Comparison of ENCODE assay signal across 10 mouse cellular contexts in the genomic region with DNA sequence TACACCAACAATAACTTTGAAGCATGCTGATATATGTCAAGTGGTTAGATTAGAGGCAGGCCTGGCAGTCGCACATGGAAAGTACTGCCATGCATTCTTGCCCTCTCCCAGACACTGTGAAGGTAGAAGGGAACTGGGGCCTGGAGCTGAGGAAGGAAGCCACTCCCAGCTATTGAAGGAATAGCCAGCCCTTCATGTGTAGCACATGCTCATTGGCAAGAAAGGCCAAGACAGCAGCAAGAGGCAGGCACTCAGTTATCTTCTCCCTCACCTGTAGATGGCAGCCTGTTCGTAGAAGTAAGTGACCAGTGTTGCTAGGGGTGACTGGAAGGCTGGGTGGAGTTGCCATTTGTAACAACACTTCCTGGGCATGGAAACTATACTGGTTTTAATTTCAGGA.
DNase-seq lines count a peak whose midpoint lies in the region; ATAC-seq and TF ChIP-seq lines count a peak whose summit lies in the region.
"Had no signal": no experiment of that assay in that cellular context is flagged by ENCODE, and none has a peak within 500 bp of the region (broad histone marks: within the 10 kb centered on the region; RNA-seq: fewer than 3 reads in every experiment).

No protein-coding gene starts in this region.

- TF ChIP-seq EP300 in heart, postnatal 0 days (IDR thresholded peaks at IDR 0.05; ENCODE audit: low read depth): no peak

- H3K9me3 ChIP-seq in heart, embryonic 10.5 days: no peaks in the 10 kb centered on the region
- H3K9me3 ChIP-seq in heart, embryonic 11.5 days (replicated peaks; ENCODE audit: control insufficient read depth, low read length): no peaks in the 10 kb centered on the region
- H3K9me3 ChIP-seq in E14TG2a.4 (ENCODE audit: low read length): no peaks in the 10 kb centered on the region
- H3K9me3 ChIP-seq in heart, postnatal 0 days (replicated peaks; ENCODE audit: control insufficient read depth, low read length): no peaks in the 10 kb centered on the region
- H3K9me3 ChIP-seq in lung, embryonic 16.5 days (ENCODE audit: control insufficient read depth, low read length): no peaks in the 10 kb centered on the region
- H3K9me3 ChIP-seq: embryonic facial prominence, embryonic 13.5 days; hindbrain, embryonic 15.5 days had no signal

- no peak overlapping the region for H3K9ac ChIP-seq in heart, embryonic 11.5 days (ENCODE audit: low read depth, low read length)
- H3K9ac ChIP-seq in heart, postnatal 0 days (replicated peaks; ENCODE audit: low read depth, low read length): no peak overlapping the region
- no peak overlapping the region for H3K9ac ChIP-seq in lung, embryonic 16.5 days (ENCODE audit: low read length)
- H3K9ac ChIP-seq: embryonic facial prominence, embryonic 13.5 days; hindbrain, embryonic 15.5 days had no signal

- peak; percentile 14 for TF ChIP-seq CTCF in E14TG2a.4 (conservative IDR thresholded peaks at IDR 0.05; ENCODE audit: low read length)
- TF ChIP-seq CTCF in heart, postnatal 0 days (IDR thresholded peaks at IDR 0.05; ENCODE audit: low read depth): peak; percentile 41

- peak; percentile 62 for DNase-seq in heart, embryonic 10.5 days (ENCODE audit: low spot score)
- peak; percentile 53 for DNase-seq in heart, postnatal 0 days (ENCODE audit: low spot score)
- no peak for DNase-seq in cerebellum, adult 8-10 months
- no peak for DNase-seq in cerebellum, postnatal 14 days
- DNase-seq in MN1 (ENCODE audit: low spot score): no peak

- no peaks in the 10 kb centered on the region for H3K27me3 ChIP-seq in heart, embryonic 10.5 days (ENCODE audit: insufficient read depth, poor library complexity, severe bottlenecking)
- H3K27me3 ChIP-seq in heart, embryonic 11.5 days (ENCODE audit: control insufficient read depth, insufficient read depth, low read length): no peaks in the 10 kb centered on the region
- no peaks in the 10 kb centered on the region for H3K27me3 ChIP-seq in E14TG2a.4 (ENCODE audit: insufficient read depth, low read length)
- H3K27me3 ChIP-seq in heart, postnatal 0 days (ENCODE audit: control insufficient read depth, insufficient read depth, low read length): 0 out of 2 replicates have a peak, but pooled peaks cover 2% of the 10 kb centered on the region
- H3K27me3 ChIP-seq in lung, embryonic 16.5 days (ENCODE audit: control insufficient read depth, insufficient read depth, low read depth, low read length): no peaks in the 10 kb centered on the region
- H3K27me3 ChIP-seq: hindbrain, embryonic 15.5 days had no signal

- H3K4me2 ChIP-seq in heart, embryonic 11.5 days: no peak overlapping the region
- no peak overlapping the region for H3K4me2 ChIP-seq in heart, postnatal 0 days (ENCODE audit: low read depth, low read length)
- no peak overlapping the region for H3K4me2 ChIP-seq in lung, embryonic 16.5 days (ENCODE audit: low read depth, low read length)
- H3K4me2 ChIP-seq: embryonic facial prominence, embryonic 13.5 days; hindbrain, embryonic 15.5 days had no signal

- 11% methylated on average over 2 of the region's 2 CpGs for WGBS in heart, embryonic 10.5 days
- WGBS in heart, embryonic 11.5 days (ENCODE audit: insufficient replicate concordance): 29% methylated on average over 2 of the region's 2 CpGs
- 22% methylated on average over 2 of the region's 2 CpGs for WGBS in heart, postnatal 0 days
- 51% methylated on average over 2 of the region's 2 CpGs for WGBS in lung, embryonic 16.5 days

- H3K4me3 ChIP-seq in heart, embryonic 10.5 days: no peak overlapping the region
- H3K4me3 ChIP-seq in heart, embryonic 11.5 days (ENCODE audit: low read depth, low read length): no peak overlapping the region
- no peak overlapping the region for H3K4me3 ChIP-seq in E14TG2a.4 (replicated peaks; ENCODE audit: low read length)
- no peak overlapping the region for H3K4me3 ChIP-seq in heart, postnatal 0 days (ENCODE audit: low read depth, low read length)
- H3K4me3 ChIP-seq in lung, embryonic 16.5 days (ENCODE audit: low read length): no peak overlapping the region
- H3K4me3 ChIP-seq: embryonic facial prominence, embryonic 13.5 days; hindbrain, embryonic 15.5 days had no signal

- no peaks in the 10 kb centered on the region for H3K36me3 ChIP-seq in heart, embryonic 10.5 days
- H3K36me3 ChIP-seq in heart, embryonic 11.5 days (ENCODE audit: control insufficient read depth, insufficient read depth, low read length): no peaks in the 10 kb centered on the region
- no peaks in the 10 kb centered on the region for H3K36me3 ChIP-seq in E14TG2a.4 (ENCODE audit: insufficient read depth, low read length)
- H3K36me3 ChIP-seq in heart, postnatal 0 days (replicated peaks; ENCODE audit: control insufficient read depth, insufficient read depth, low read length): no peaks in the 10 kb centered on the region
- no peaks in the 10 kb centered on the region for H3K36me3 ChIP-seq in lung, embryonic 16.5 days (ENCODE audit: control insufficient read depth, insufficient read depth, low read length)
- H3K36me3 ChIP-seq: embryonic facial prominence, embryonic 13.5 days; hindbrain, embryonic 15.5 days had no signal

- no peak for ATAC-seq in heart, embryonic 11.5 days (replicated peaks; ENCODE audit: insufficient number of reproducible peaks, low FRiP score, low TSS enrichment)
- peak; percentile 70 for ATAC-seq in heart, postnatal 0 days (ENCODE audit: insufficient read depth, low read depth)
- peak; percentile 52; the same call in 1 of the 2 replicates for ATAC-seq in lung, embryonic 16.5 days (ENCODE audit: low read depth)

- peaks cover 16% of the 10 kb centered on the region for H3K4me1 ChIP-seq in heart, embryonic 10.5 days
- peaks cover 9% of the 10 kb centered on the region; the same call in 1 of the 2 replicates for H3K4me1 ChIP-seq in heart, embryonic 11.5 days (ENCODE audit: control insufficient read depth, insufficient read depth, low read length)
- peaks cover 29% of the 10 kb centered on the region for H3K4me1 ChIP-seq in E14TG2a.4 (replicated peaks; ENCODE audit: low read depth, low read length)
- no peaks in the 10 kb centered on the region for H3K4me1 ChIP-seq in heart, postnatal 0 days (ENCODE audit: control insufficient read depth, insufficient read depth)
- no peaks in the 10 kb centered on the region; the same call in 1 of the 2 replicates for H3K4me1 ChIP-seq in lung, embryonic 16.5 days (replicated peaks; ENCODE audit: control insufficient read depth, insufficient read depth, low read length)

- no peak overlapping the region for H3K27ac ChIP-seq in heart, embryonic 10.5 days
- no peak overlapping the region for H3K27ac ChIP-seq in heart, embryonic 11.5 days (ENCODE audit: low read depth, low read length)
- no peak overlapping the region for H3K27ac ChIP-seq in heart, postnatal 0 days (ENCODE audit: low read depth)
- no peak overlapping the region for H3K27ac ChIP-seq in lung, embryonic 16.5 days (ENCODE audit: low read length)
- H3K27ac ChIP-seq: embryonic facial prominence, embryonic 13.5 days; hindbrain, embryonic 15.5 days had no signal

Comparison
In these comparisons a context has a peak if more than half of its experiments do, and no peak if none do; other contexts are left out.
1. DNase-seq: peak in heart, embryonic 10.5 days (single experiment) and heart, postnatal 0 days (single experiment); none in cerebellum, adult 8-10 months (single experiment), cerebellum, postnatal 14 days (0 of 2) and MN1 (single experiment).